Mouse (Mus musculus): ENCODE measurements around the gene Unk. TPM values are rescaled to one million over a fixed set of nuclear protein-coding genes. Genes with fewer than 3 reads are reported as not detected.

Unk gene
- polyA plus RNA-seq, 1 experiment = 14.5 TPM

DNA sequence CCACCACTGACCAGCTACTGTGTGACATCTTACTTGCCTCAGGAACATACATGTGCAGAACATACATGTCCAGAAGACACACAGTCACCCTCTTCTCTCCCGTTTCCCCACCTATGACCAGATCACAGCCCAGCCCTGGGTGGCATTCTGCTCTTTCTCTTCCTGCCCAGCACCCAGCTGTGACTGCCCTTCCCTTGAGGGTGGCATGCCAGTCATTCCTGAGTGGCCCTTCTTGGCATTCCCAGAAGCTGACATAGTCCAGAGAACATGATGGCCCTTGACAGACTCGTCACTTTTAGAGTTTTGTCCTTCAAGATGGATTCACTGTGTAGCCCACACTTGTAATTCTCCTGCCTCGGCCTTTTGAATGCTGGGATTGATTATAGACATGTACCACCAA, 42.5 kb downstream of the Unk start:
- no peaks in the 10 kb centered on the region for H3K79me2 ChIP-seq (ENCODE audit: control insufficient read depth, insufficient read depth)
- no peaks in the 10 kb centered on the region for H3K36me3 ChIP-seq (ENCODE audit: control insufficient read depth, insufficient read depth)
- no peaks in the 10 kb centered on the region for H3K27me3 ChIP-seq (ENCODE audit: control insufficient read depth, insufficient read depth, insufficient read length)
- no peak for TF ChIP-seq MAX (IDR thresholded peaks at IDR 0.05)
- no peak for TF ChIP-seq CTCF (IDR thresholded peaks at IDR 0.05; ENCODE audit: control insufficient read depth, insufficient read depth, insufficient read length)
- no peak for TF ChIP-seq MYOD1 (IDR thresholded peaks at IDR 0.05; ENCODE audit: control insufficient read depth, insufficient read length, low read depth)
- TF ChIP-seq FOSL1 (IDR thresholded peaks at IDR 0.05; ENCODE audit: insufficient read depth, low read length, poor library complexity, severe bottlenecking) = no peak
- TF ChIP-seq USF1 (IDR thresholded peaks at IDR 0.05; ENCODE audit: low read depth) = no peak
- no peak for TF ChIP-seq CEBPB (IDR thresholded peaks at IDR 0.05; ENCODE audit: low read depth)
- no peak for TF ChIP-seq MYOG (IDR thresholded peaks at IDR 0.05; ENCODE audit: control insufficient read depth, extremely low read depth, insufficient read length)
- no peaks in the 10 kb centered on the region for H3K79me3 ChIP-seq (ENCODE audit: low read depth)
- no peak overlapping the region for H3ac ChIP-seq (ENCODE audit: control insufficient read depth, insufficient read length, low read depth)
- H3K4me3 ChIP-seq (ENCODE audit: insufficient read depth, poor library complexity, severe bottlenecking) = no peak overlapping the region

GRCm38 (mm10) chr11:116074436-116074991, 44.4 kb downstream of the Unk start:
- no peak overlapping the region for H3K4me3 ChIP-seq (ENCODE audit: insufficient read depth, poor library complexity, severe bottlenecking)
- peaks cover 9% of the 10 kb centered on the region for H3K36me3 ChIP-seq (ENCODE audit: control insufficient read depth, insufficient read depth)
- H3ac ChIP-seq (ENCODE audit: control insufficient read depth, insufficient read length, low read depth) = no peak overlapping the region
- H3K79me2 ChIP-seq (ENCODE audit: control insufficient read depth, insufficient read depth) = no peaks in the 10 kb centered on the region
- H3K27me3 ChIP-seq (ENCODE audit: control insufficient read depth, insufficient read depth, insufficient read length) = no peaks in the 10 kb centered on the region
- TF ChIP-seq MYOG (IDR thresholded peaks at IDR 0.05; ENCODE audit: control insufficient read depth, extremely low read depth, insufficient read length) (no peak), CTCF (IDR thresholded peaks at IDR 0.05; ENCODE audit: control insufficient read depth, insufficient read depth, insufficient read length) (no peak), USF1 (IDR thresholded peaks at IDR 0.05; ENCODE audit: low read depth) (no peak), CEBPB (IDR thresholded peaks at IDR 0.05; ENCODE audit: low read depth) (no peak), MYOD1 (IDR thresholded peaks at IDR 0.05; ENCODE audit: control insufficient read depth, insufficient read length, low read depth) (no peak), FOSL1 (IDR thresholded peaks at IDR 0.05; ENCODE audit: insufficient read depth, low read length, poor library complexity, severe bottlenecking) (no peak), MAX (IDR thresholded peaks at IDR 0.05) (no peak)
- no peaks in the 10 kb centered on the region for H3K79me3 ChIP-seq (ENCODE audit: low read depth)

DNA sequence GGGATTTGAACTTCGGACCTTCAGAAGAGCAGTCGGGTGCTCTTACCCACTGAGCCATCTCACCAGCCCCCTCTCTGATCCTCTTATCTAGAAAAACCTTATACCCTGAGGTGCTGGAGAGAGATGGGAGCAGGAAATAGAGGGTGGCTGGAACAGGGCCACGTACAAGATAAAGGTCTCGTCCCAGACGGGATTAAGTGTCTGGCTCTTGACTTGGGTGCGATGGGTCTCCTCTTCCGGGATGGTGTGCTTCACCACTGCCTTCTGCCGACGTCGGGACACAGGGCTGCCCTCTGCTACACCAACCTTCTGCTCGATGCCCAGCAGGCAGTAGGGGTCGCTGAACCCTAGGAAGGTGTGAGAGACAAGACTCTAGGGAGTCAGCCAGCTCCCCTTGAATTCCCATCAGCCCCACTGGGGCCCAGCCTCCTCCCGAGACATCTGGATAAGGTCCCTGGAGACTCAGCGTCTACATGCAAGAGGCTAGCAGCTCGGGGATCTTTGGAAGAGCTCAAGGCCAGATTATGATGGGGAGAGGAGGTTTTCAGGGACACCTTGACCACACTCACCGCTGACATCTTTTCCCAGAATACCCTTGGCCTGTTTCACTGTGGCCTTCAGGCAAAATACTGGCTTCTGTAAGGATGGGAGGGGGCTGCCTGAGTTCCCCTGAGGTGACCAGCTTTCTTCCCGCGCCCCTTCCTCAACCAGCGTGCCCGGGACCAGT, 45.6 kb downstream of the Unk start:
- TF ChIP-seq FOSL1 (IDR thresholded peaks at IDR 0.05; ENCODE audit: insufficient read depth, low read length, poor library complexity, severe bottlenecking) (no peak), CEBPB (IDR thresholded peaks at IDR 0.05; ENCODE audit: low read depth) (no peak)
- Histone ChIP-seq H3K79me3 (ENCODE audit: low read depth) (no peaks in the 10 kb centered on the region), H3K79me2 (ENCODE audit: control insufficient read depth, insufficient read depth) (no peaks in the 10 kb centered on the region), H3K4me3 (ENCODE audit: insufficient read depth, poor library complexity, severe bottlenecking) (no peak overlapping the region), H3K27me3 (ENCODE audit: control insufficient read depth, insufficient read depth, insufficient read length) (no peaks in the 10 kb centered on the region), H3ac (ENCODE audit: control insufficient read depth, insufficient read length, low read depth) (no peak overlapping the region), H3K36me3 (ENCODE audit: control insufficient read depth, insufficient read depth) (peaks cover 19% of the 10 kb centered on the region)

GRCm38 (mm10) chr11:116076266-116076540, 46.1 kb downstream of the Unk start:
- H3K27me3 ChIP-seq (ENCODE audit: control insufficient read depth, insufficient read depth, insufficient read length) = no peaks in the 10 kb centered on the region
- H3K4me3 ChIP-seq (ENCODE audit: insufficient read depth, poor library complexity, severe bottlenecking) = no peak overlapping the region
- no peak overlapping the region for H3ac ChIP-seq (ENCODE audit: control insufficient read depth, insufficient read length, low read depth)
- peaks cover 24% of the 10 kb centered on the region for H3K36me3 ChIP-seq (ENCODE audit: control insufficient read depth, insufficient read depth)
- no peak for TF ChIP-seq USF1 (IDR thresholded peaks at IDR 0.05; ENCODE audit: low read depth)
- TF ChIP-seq MYOG (IDR thresholded peaks at IDR 0.05; ENCODE audit: control insufficient read depth, extremely low read depth, insufficient read length) = no peak
- TF ChIP-seq FOSL1 (IDR thresholded peaks at IDR 0.05; ENCODE audit: insufficient read depth, low read length, poor library complexity, severe bottlenecking) = no peak
- TF ChIP-seq CTCF (IDR thresholded peaks at IDR 0.05; ENCODE audit: control insufficient read depth, insufficient read depth, insufficient read length) = no peak
- TF ChIP-seq MAX (IDR thresholded peaks at IDR 0.05) = no peak
- no peaks in the 10 kb centered on the region for H3K79me3 ChIP-seq (ENCODE audit: low read depth)
- no peaks in the 10 kb centered on the region for H3K79me2 ChIP-seq (ENCODE audit: control insufficient read depth, insufficient read depth)

- TF ChIP-seq USF1 (IDR thresholded peaks at IDR 0.05; ENCODE audit: low read depth) (no peak), CEBPB (IDR thresholded peaks at IDR 0.05; ENCODE audit: low read depth) (no peak), MAX (IDR thresholded peaks at IDR 0.05) (no peak), FOSL1 (IDR thresholded peaks at IDR 0.05; ENCODE audit: insufficient read depth, low read length, poor library complexity, severe bottlenecking) (no peak), MYOG (IDR thresholded peaks at IDR 0.05; ENCODE audit: control insufficient read depth, extremely low read depth, insufficient read length) (no peak), MYOD1 (IDR thresholded peaks at IDR 0.05; ENCODE audit: control insufficient read depth, insufficient read length, low read depth) (no peak), CTCF (IDR thresholded peaks at IDR 0.05; ENCODE audit: control insufficient read depth, insufficient read depth, insufficient read length) (no peak)
- Histone ChIP-seq H3K79me3 (ENCODE audit: low read depth) (no peaks in the 10 kb centered on the region), H3ac (ENCODE audit: control insufficient read depth, insufficient read length, low read depth) (no peak overlapping the region), H3K79me2 (ENCODE audit: control insufficient read depth, insufficient read depth) (no peaks in the 10 kb centered on the region), H3K27me3 (ENCODE audit: control insufficient read depth, insufficient read depth, insufficient read length) (no peaks in the 10 kb centered on the region), H3K36me3 (ENCODE audit: control insufficient read depth, insufficient read depth) (peaks cover 30% of the 10 kb centered on the region), H3K4me3 (ENCODE audit: insufficient read depth, poor library complexity, severe bottlenecking) (no peak overlapping the region)
Observed at GRCm38 (mm10) chr11:116076836-116077235, 46.7 kb downstream of the Unk start.

Data from C2C12 (cell line).